Mouse (Mus musculus): Measurements from ENCODE around the gene Ndel1.

Gene Ndel1

DNA sequence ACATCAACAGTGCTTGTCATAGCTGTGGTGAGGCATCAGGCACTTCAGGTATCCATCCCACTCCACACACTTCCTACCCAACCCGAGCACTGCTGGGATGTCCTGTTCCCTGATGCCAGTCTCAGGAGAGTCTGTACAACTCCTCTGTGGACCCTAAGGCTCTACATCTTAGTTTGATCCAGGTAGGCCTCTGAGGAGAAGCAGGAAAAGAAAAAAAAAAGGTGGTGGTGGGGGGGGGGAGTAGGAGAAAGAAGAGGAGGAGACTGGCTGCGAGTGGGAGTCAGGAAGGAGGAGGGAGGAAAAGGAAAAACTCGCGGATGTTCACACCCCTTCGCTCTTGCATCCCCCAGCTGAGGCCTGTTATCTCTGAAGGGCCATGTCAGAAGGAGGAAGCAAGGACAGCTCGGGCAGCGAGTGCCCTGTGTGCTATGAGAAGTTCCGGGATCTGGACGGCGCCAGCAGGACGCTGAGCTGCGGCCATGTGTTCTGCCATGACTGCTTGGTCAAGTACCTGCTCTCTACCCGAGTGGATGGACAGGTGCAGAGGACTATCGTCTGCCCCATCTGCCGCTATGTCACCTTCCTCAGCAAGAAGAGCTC, 20.7 kb upstream of the Ndel1 start:
- DNase-seq, result no peak

DNA sequence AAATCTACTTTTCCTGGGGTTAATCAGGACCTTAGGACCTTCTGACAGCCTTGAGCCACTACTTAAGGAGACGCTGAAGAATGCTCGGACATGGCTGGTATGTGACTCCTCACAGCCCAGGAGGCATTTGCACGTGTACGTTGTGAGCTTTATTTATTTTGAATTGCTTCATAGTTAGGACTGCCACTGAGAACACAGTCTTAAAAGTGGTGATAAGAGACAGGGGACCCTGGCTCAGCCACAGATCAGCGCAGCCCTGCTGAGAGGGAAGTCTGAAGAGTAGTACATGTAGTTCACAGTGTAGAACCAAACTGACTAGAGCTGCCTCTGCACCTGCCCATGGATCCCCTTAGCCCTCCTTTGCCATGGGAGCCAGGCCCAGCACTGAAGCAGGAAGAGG, 20.2 kb upstream of the Ndel1 start:
- no peak for DNase-seq

DNA sequence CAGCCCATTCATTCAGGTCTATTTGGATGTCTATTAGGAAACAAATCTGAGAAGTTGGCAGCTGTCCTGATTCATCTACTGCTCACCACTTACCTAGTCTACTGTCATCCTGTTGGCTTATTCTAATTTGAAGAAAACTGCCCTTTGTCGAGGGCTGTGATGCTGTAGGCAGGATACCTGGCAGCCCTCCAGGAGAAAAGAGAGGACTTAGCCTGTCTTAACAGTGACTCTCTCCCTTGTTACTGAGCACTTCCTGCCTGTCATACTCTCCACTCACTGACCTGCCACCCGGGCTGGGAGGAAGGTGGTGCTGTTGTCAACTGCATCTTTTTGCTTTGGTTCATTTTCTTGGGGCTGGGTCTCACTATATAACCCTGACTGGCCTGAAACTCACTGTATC, 19.0 kb upstream of the Ndel1 start:
- DNase-seq, result no peak

DNA sequence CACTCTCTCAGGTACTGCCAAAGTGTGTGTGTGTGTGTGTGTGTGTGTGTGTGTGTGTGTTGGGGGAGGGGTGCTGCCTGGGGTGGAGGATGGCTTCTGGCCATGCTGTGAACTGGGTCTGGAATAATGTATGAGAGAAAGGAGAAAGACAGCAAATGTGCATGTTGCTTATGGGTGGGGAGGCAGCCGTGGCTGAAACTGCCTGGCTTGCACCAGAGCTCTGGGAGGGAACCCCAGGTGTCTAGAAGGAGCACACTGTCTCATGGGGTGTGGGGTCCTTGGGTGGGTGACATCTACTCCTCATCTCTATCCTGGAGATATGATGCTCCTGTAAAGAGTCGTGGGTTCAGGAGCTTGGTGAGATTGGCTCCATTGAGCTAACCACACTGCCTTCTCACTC, 17.0 kb upstream of the Ndel1 start:
- DNase-seq, result no peak

DNA sequence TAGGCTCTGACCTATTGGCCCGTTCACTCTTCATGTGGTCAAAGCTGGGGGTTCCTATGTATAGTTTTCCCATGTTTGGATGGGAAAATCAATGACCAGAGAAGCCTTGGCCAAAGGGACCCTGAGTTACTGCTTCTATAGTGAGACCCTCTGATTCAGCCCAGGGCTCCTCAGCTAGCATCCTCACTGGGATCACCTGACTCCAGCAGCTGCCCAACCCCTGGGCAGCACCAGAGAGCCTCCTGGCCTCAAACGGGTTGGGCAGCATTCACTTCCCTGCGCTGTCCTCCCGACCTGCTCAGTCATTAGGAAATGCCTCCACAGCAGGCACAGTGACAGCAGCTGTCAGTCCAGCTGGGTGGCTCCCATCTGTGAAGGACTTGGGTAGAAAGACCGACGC, 16.6 kb upstream of the Ndel1 start, which contains the start of gene Rnf222:
Gene Rnf222, plus strand, starts transcription at position 301 of the 400 bp plus-strand sequence.
- no peak for DNase-seq

DNA sequence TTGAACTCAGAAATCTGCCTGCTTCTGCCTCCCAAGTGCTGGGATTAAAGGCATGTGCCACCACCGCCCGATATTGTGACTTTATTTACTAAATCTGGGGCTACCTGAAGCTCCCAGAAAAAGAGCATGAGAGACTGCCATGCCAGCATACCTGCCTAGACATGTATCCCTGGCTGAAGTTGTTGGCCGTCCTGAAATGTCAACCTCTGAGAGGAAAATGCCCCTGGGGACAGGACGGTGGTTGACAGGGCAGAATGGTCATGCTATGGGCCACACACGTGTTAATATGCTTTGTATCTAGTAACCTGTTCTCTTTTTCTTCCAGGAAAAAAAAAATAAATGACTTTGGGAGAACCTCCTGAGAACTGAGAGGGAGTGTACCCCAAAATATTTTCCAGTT, 14.4 kb upstream of the Ndel1 start:
- no peak for DNase-seq

DNA sequence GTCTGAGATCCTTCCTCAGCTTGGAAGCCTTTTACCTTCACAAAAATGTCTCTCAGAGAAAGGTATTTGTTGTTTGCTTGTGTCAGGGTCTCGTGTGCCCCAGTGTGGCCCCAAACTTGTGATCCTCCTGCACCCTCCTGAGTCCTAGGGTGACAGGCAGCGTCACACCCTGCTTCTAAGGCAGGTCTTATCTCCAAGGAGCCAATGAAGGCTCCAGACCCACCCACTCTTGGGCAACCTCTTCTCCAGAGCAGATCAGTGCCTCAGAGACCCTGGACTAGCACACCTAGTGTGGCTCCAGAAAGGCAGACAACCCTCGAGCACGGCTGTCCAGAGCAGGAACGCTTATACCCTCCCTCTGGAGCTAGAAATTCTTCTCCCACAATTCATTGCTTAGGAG, 12.7 kb upstream of the Ndel1 start:
- DNase-seq, result no peak

DNA sequence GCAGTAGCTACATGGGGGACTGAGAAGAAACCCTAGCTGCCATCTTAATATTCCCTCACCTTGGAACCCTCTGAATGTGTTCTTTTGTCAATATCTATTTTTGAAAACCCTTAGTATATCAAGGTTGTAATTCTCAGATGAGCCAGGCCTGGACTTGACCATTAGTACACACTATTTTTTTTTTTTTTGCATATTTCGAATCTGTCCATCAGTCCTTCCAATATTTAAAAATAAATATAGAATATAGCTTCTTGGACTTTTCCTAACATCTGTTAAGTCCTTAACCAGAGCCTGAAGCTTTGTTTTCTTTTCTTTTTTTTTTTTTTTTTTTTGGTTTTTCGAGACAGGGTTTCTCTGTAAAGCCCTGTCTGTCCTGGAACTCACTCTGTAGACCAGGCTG, 12.2 kb upstream of the Ndel1 start:
- no peak for DNase-seq

DNA sequence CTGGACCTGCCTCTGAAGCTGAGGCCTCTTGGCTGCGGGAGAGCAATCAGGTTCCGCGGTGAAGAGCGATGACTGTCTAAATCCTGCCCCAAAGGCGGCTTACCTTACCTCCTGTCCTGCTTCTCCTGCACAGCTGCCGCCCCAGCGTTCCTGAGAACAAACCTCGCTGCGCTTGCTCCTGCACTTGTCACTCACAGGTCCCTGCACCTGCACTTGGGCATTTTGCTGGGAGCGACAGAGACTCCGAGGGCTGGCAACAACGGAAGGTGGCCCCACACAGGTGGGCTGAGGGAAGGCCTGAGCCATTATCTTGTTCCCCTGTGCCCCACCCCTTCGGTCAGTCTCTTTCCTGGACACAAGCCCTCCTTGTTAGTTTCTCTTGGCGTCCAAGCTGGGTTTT, 10.4 kb upstream of the Ndel1 start:
- no peak for DNase-seq

DNA sequence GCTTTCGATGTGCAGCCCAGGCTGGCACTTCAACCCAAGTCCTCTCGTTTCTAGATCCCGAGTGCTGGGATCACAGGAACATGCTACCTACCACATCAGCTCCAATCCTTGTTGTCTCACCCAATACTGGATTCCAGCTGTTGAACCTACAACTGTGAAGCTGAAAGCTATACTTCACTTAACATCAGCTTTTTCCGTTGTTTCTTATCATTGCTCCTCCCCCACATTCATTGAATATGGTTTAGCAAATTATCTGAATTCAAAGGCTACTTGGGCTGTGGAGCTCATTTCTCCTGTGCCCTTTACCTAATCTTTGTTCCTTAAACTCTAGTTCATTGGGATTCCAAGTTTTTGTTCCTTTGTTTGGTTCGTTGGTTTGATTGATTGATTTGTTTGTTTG, 7.2 kb upstream of the Ndel1 start:
- DNase-seq, result no peak

DNA sequence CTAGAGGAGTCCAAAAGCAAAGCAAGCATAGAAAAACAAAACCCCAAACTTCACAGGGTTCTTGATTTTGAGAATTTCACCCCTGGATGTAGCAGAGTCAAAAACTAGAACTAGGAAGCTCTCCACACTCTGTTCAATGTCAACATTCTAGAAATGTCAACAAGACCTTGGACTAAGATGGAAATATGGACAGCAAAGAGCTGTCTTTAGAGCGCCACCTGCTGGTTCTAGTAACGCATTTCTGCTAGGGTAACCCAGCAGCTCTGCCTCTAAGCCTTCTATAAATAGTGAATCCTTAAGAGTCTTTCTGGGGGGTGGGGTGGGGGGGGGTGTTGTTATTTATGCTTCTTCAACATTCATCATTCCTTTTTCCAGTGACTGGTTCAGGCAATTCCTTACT, 3.2 kb upstream of the Ndel1 start:
- DNase-seq, result peak; percentile 30 to 37

DNA sequence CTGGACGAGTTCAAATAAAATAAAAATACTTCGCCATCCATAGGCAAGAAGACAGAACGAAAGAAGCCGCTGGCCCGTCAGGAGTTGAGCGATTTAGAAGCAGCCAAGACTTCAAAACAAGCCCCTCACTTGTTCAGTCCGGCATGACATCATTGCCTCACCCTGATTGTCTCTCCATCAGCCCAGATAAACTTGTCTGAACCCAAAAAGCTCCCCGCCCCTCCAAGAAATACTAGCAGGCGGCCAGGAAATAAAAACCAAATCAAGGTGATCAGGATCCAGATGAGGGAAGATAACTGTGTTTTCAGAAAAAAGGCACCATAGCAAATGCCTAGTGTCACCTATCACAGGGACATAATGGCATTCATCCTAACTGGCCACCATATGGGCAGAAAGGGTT, 381 bp downstream of the Ndel1 start:
- DNase-seq, result no peak

DNA sequence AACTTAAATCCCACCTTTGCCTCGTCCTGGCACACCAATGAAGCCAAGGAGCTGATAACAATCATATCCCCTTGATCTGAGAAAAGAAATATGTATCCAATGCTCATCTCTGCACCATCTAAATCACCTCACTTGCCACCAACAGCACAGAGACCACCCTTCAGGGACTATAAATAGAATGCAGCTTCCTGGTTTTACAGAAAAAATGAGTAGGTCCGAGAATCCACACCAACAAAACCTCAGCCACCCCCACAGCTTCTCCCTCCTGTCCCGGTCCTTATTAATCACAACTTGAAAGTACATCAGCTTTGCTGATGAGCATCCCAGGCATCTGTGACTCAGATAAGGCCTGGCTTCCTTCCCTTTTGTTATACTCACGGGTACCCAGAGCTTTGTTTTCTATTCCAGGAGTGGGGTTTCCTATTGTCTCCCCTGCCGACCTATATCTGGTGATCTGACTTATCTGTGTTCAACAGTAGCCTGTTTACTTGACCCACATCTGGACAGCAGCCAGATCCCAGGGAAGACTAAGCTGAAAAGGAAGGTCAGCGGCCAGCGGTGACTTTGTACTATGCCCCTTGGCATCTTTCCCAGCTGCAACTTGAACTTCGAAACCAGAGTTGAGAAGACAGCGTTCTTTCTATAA, 7.0 kb downstream of the Ndel1 start:
- no peak for DNase-seq

DNA sequence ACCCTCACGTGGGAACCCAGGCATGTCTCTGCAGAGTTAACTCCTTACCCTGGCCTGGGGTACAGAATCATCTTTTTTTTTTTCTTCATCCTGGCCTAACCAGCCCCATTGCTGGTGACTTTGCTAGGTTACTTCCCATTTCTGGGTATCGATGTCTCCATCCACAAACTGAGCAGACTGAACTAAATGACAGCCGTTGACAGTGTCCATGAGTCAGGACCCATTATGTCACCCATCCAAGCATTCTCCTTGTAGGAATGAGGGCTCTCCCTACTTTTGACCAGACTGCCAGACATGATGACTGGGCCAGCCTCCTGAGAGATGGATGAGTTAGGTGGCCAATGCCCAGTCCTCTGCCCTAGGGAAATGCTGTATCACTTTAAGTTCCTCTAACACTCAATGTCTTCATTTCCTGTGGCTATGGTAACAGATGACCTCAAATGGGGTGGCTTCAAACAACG, 8.0 kb downstream of the Ndel1 start:
- no peak for DNase-seq

DNA sequence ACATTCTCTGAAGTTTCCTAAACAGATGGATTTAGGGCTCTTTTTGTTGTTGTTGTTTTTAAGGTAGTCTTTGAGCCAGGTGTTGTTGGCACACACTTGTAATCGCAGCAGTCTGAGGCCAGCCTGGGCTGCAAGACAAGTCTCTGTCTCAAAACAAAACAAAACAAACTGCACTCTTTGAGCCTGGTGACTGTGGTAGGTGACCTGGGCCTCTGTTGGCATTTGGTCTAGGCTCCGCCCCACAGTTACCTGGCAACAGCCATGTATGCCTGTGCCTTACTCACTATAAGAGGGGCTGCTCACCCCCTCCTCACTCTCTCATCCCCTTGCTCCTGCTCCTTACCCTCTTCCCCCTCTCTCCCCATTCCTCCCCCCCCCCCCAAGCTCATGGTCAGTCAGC, 9.4 kb downstream of the Ndel1 start:
- DNase-seq, result no peak

DNA sequence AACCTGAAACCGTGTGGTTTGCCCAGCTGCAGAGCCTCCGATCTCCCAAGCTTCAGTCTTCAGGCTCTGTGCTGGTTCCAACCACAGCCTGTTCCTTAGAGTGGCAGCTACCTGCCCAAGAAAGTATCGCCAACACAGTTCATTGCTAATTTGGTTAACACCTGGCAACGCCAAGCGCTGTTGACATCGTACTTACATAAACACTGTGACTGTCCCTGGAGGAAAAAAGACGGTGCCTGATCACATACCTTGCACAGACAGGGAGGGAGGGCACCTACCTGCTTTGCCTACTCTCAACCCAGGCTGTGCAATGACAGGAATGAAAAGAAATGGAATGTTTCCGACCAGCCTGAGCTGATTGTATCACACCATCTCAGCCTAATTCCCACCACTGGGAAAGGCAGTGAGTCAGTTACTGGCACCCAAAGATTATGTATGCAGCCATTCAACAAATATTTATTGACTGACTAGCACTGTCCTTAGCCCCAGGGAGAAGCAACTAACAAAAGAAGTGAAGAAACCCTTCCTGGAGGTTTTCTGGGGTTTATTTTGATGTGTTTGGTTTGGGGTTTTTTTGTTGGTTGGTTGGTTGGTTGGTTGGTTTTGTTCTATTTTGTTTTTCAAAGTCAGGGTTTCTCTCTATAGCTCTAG, 11.6 kb downstream of the Ndel1 start:
- DNase-seq, result no peak

DNA sequence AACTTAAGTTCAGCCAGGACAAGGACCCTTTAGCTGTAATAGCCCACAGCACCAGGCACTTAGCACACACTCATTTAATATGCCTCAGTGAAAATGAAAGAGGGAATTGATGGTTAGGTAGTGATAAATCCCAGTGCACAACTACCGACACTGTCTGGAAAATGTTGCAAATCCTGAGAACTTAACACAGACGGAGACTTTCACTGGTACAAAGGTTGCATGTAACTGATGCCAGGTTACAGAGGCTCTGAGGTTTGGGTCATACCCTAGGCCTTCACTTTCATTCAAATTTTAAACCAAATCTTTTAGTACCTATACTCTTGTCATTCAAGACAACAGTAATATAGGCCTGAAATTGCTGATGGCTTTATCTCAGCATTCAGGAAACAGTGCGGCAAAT, 14.3 kb downstream of the Ndel1 start:
- no peak for DNase-seq

DNA sequence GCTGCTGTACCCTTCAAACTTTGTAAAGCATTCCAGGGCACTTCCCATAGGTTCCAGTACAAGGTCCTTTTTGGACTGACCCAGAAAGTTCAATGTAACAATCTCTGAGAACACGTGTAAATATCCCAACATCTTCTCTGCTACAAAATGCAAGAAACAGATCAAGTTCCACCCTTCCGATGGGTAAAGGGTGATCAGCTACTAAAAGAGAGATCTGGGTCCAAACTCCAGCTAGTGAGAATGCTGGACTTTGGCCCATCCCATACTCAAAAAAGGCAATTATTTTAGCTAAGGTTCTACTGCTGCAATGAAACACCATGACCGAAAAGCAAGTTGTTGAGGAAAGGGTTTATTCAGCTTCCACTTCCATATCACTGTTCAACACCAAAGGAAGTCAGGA, 17.0 kb downstream of the Ndel1 start:
- no peak for DNase-seq

DNA sequence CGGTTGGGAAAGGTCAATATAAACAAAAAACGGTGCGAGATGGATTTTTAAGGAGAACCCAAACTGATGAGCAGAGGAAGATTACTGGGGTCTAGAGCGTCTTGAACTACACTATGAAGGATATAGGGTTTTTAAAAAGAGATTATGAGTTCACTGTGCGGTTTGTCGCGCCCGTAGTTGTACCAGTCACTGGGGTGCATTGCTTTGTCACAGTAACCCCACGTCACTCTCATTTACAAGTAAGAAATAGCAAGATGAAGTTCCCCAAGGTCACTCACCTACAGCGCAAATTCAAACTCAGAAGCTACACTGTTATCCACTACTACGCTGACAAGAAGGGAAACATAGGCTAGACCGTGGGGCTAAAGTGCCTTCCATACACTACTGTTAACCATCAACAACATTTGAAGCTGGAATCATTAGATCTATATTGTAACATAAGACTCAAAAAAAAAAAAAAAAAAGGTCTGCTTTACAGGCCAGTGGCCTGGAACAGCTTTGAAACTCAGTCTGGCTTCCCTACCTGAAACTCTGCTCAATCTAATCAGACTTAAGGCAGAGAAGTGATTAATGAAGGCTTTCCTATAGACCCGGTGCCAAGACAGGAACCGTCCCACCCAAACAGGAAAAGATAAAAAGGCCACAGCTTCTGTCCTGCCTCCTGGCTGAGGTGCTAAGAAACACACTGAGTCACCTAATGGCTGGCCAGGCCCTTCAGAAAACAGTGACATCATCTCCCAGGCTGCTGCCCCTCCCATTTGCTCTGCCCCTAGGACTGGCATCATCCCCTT, 17.9 kb downstream of the Ndel1 start:
- no peak for DNase-seq

DNA sequence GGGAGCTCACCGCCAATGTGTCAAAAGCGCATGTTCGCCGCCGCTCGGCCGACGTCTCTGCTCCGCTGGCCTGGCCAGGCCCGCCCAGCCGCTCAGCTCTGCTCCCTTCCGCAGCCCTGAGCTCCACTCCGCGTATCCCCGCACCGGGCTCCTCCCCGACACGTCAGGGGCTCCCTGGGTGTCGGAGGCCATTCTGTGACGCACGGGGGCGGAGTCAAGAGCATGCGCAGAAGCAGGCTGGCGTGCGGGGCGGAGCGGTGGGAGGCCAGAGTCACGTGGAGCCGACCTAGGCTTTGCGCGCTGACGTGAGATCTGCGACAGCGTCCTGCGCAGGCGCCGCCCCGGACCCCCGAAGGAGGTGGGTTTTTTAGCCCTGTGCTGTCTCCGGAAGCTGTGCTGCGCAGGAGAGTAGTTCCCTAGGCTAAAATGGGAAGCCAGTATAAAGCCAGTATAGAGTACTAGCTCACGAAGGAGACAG, 18.7 kb downstream of the Ndel1 start:
- peak; percentile 100 for DNase-seq

DNA sequence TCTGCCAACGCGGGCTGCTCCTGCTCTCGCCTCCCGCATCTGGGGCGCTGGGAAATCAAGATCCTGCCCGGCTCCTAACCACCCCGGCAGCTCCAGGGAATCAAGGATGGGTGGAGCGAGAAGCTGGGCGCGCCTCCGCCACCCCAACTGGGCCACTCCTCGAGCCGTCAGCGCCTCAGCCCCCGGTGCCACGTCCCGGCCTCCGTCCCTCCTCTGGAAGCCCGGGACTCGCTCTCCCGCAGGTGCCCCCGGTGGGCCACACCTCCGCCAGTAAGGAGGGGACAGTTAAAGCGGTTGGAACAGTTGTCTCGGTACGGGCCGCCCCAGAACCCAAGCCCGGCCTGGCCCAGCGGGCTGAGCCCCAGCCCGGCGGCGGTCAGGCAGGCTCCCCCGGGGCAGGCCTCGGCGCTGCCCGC, 19.2 kb downstream of the Ndel1 start:
- no peak for DNase-seq

DNA sequence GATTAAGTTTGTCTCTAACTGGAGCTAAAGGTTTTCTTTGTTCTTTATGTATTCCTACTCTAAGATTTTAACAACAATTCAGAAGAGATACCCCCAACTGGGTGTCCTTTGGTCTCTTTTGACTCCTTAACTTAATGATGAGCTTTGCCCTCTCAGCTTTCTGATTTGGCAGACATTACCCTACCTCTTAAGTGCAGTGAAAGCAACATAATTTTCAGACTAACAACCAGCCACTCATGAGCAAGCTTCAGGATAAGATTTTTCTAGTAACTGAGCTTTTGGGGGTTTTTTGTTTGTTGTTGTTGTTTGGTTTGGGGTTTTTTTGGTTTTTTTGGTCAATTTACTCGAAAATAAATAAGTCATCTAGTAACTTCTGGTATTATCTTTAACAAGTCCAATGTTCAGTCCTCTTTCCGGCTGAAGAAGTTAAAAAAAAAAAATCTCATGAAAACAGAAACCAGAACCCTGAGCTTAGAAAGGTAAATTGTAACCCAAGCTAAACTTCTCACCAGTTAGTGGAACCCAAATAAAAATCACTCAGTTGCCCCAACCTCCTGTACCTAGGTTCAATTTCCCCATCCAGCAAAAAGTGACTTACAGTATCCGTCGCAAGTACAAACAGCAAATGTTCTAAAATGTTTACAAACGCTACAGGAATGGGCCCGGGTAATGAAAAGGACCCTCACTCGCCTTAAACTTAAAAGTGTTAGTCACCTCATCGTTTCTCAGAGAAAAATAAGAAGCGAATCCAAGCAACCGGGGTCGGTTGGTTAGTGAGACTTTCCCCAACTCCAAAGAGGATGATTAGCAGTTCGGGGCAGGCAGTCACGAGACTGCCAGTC, 19.8 kb downstream of the Ndel1 start:
- no peak for DNase-seq

DNA sequence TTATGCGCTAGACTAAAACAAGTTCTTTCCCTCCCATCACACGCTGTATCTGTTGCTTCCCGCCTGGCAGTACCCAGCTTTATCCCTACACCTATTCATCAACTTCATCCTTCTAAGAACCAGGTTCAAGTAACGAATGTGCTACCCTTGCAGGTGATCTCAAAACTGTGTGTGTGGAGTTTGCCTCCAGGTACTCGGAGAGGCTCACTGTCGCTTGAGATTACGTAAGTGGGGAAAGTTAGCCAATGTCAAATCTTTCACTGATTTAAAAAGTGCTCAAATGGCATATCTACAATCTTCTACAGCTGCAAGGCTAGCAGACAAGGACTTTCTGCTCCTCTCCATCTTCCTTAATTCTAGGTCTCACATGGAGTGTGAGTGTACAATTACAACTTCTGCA, 20.8 kb downstream of the Ndel1 start:
- DNase-seq, result no peak

Data from thymus, postnatal 36 days (tissue).